Mouse (Mus musculus) forebrain, embryonic 13.5 days (tissue): ENCODE data around the gene Vdr. TPM values are rescaled to one million over a fixed set of nuclear protein-coding genes. Genes with fewer than 3 reads are reported as not detected.

Source experiments
- ATAC-seq: fragments of 200-750 bp; cut with Nextera tagmentation; 2 replicates; pipeline ENCODE4 v1.8.0; 2017
- H3K27ac ChIP-seq: fragments of 300-500 bp; sonication (generic); 2 replicates; pipeline ENCODE4 v1.5.1; 2015; ENCODE audit warnings: inconsistent platforms, mild to moderate bottlenecking, moderate library complexity
- H3K27me3 ChIP-seq: fragments of 300-500 bp; sonication (generic); 2 replicates; pipeline ENCODE4 v1.6.1; 2015; ENCODE audit warnings: mild to moderate bottlenecking, inconsistent platforms
- H3K36me3 ChIP-seq: fragments of 300-500 bp; sonication (generic); 2 replicates; pipeline ENCODE4 v1.6.1; 2015; ENCODE audit warnings: mild to moderate bottlenecking, inconsistent platforms; ENCODE audit not compliant: poor library complexity, severe bottlenecking
- H3K4me1 ChIP-seq: fragments of 300-500 bp; sonication (generic); 2 replicates; pipeline ENCODE4 v1.6.1; 2015; ENCODE audit warnings: inconsistent platforms
- H3K4me2 ChIP-seq: fragments of 300-500 bp; sonication (generic); 2 replicates; pipeline ENCODE4 v1.6.1; 2015; ENCODE audit warnings: inconsistent platforms, mild to moderate bottlenecking, moderate library complexity
- H3K4me3 ChIP-seq: fragments of 300-500 bp; sonication (generic); 2 replicates; pipeline ENCODE4 v1.5.1; 2015; ENCODE audit warnings: mild to moderate bottlenecking, inconsistent platforms
- H3K9ac ChIP-seq: fragments of 300-500 bp; sonication (generic); 2 replicates; pipeline ENCODE4 v1.6.1; 2015; ENCODE audit warnings: mild to moderate bottlenecking, inconsistent platforms
- H3K9me3 ChIP-seq: fragments of 300-500 bp; sonication (generic); replicated peaks from 2 replicates; pipeline ENCODE4 v1.6.1; 2016; ENCODE audit warnings: inconsistent platforms
- WGBS: fragments of 180-500 bp; shearing (Covaris S2); methylation state at CpG from one replicate; pipeline ENCODE4 v1.1.7; 2015; 5-methylcytosine and 5-hydroxymethylcytosine counted together
- polyA plus RNA-seq: library from polyadenylated mRNA; unstranded; fragments of >200 nt; fragmentation: Nextera tagmentation; extraction: Ambion mirVana; gene quantifications from 2 replicates; pipeline ENCODE4 v1.2.1, GENCODE M21; 2015

Vdr gene
- polyA plus RNA-seq, 1 experiment from 2014 or later: not detected

- Histone ChIP-seq H3K27ac (peak overlapping the region; percentile 57), H3K9me3 (no peaks in the 10 kb centered on the region), H3K4me1 (peaks cover 28% of the 10 kb centered on the region), H3K9ac (peak overlapping the region; percentile 54; the same call in 1 of the 2 replicates), H3K36me3 (peaks cover 45% of the 10 kb centered on the region), H3K27me3 (no peaks in the 10 kb centered on the region), H3K4me2 (no peak overlapping the region), H3K4me3 (no peak overlapping the region)
- 72% methylated on average over 6 of the region's 6 CpGs for WGBS
- ATAC-seq: peak; percentile 74
These were observed 98.3 kb downstream of the Vdr start for GRCm38 (mm10) chr15:97812126-97812525.

DNA sequence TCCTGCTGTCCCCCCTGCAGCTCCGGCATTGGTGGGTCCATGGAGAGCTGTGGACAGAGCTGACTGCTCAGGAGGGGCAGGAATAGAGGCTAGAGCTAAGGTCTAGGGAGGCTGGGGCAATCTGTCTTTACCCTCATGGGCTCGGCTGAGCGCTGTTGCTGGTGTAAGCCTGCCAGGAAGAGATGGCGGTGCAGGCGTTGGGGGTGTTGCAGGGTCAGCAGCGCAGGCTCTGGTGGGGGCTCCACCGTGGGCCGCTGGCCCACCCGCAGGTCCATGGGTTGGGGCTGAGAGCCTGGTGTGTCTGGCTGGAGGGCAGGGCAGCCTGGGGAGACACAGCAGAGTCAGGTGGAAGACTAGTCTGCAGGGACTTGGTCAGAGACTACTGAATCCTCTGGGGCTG is 99.1 kb downstream of the Vdr start:
- 87% methylated on average over 9 of the region's 9 CpGs for WGBS
- Histone ChIP-seq H3K4me3 (no peak overlapping the region), H3K36me3 (peaks cover 52% of the 10 kb centered on the region), H3K4me2 (no peak overlapping the region), H3K9ac (no peak overlapping the region), H3K27ac (peak overlapping the region; percentile 57), H3K4me1 (peaks cover 28% of the 10 kb centered on the region), H3K9me3 (no peaks in the 10 kb centered on the region), H3K27me3 (no peaks in the 10 kb centered on the region)
- no peak for ATAC-seq

GRCm38 (mm10) chr15:97810399-97810798 is 100.0 kb downstream of the Vdr start:
- peaks cover 55% of the 10 kb centered on the region for H3K36me3 ChIP-seq
- H3K27me3 ChIP-seq: no peaks in the 10 kb centered on the region
- H3K4me2 ChIP-seq: no peak overlapping the region
- WGBS: 91% methylated on average over 5 of the region's 5 CpGs
- no peaks in the 10 kb centered on the region for H3K9me3 ChIP-seq
- no peak overlapping the region for H3K9ac ChIP-seq
- H3K4me1 ChIP-seq: peaks cover 28% of the 10 kb centered on the region
- no peak overlapping the region for H3K27ac ChIP-seq
- no peak for ATAC-seq
- no peak overlapping the region for H3K4me3 ChIP-seq

DNA sequence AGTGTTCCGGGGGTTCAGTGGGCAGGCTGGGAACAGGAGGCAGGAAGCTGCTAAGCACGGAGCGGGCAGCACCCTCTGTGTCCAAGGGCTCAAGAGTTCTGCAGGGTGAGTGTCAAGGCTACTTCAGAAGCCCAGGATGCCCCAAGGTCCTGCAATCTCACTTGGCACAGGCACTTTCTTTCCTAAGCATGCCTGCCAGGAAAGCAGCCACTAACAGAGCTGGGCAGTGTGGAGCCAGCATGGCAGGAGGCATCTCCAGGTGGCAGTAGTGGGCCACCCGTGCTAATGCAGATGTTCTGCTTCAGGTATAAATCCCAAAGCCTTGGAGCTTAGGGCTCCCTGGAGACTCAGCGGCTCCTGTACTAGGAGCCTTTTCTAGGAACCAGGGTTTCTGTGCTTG is 100.5 kb downstream of the Vdr start:
- H3K27me3 ChIP-seq: no peaks in the 10 kb centered on the region
- H3K27ac ChIP-seq: no peak overlapping the region
- no peaks in the 10 kb centered on the region for H3K9me3 ChIP-seq
- 86% methylated on average over 5 of the region's 5 CpGs for WGBS
- H3K36me3 ChIP-seq: peaks cover 60% of the 10 kb centered on the region
- H3K4me3 ChIP-seq: no peak overlapping the region
- H3K4me1 ChIP-seq: peaks cover 28% of the 10 kb centered on the region
- no peak for ATAC-seq
- H3K9ac ChIP-seq: no peak overlapping the region
- no peak overlapping the region for H3K4me2 ChIP-seq

GRCm38 (mm10) chr15:97809206-97809605 is 101.2 kb downstream of the Vdr start:
- no peak overlapping the region for H3K4me2 ChIP-seq
- WGBS: 89% methylated on average over 14 of the region's 14 CpGs

GRCm38 (mm10) chr15:97808532-97808931 is 101.9 kb downstream of the Vdr start:
- Histone ChIP-seq H3K27me3 (no peaks in the 10 kb centered on the region), H3K27ac (no peak overlapping the region), H3K9me3 (no peaks in the 10 kb centered on the region), H3K9ac (no peak overlapping the region), H3K4me3 (no peak overlapping the region), H3K36me3 (peaks cover 64% of the 10 kb centered on the region), H3K4me1 (peaks cover 17% of the 10 kb centered on the region), H3K4me2 (no peak overlapping the region)
- ATAC-seq: no peak
- WGBS: 92% methylated on average over 14 of the region's 14 CpGs

More at GRCm38 (mm10) chr15:97809206-97809605, 101.2 kb downstream of the Vdr start:
- no peak overlapping the region for H3K27ac ChIP-seq
- peaks cover 64% of the 10 kb centered on the region for H3K36me3 ChIP-seq
- no peak for ATAC-seq
- no peak overlapping the region for H3K4me3 ChIP-seq
- H3K27me3 ChIP-seq: no peaks in the 10 kb centered on the region
- H3K9ac ChIP-seq: no peak overlapping the region
- H3K9me3 ChIP-seq: no peaks in the 10 kb centered on the region
- peaks cover 24% of the 10 kb centered on the region for H3K4me1 ChIP-seq

DNA sequence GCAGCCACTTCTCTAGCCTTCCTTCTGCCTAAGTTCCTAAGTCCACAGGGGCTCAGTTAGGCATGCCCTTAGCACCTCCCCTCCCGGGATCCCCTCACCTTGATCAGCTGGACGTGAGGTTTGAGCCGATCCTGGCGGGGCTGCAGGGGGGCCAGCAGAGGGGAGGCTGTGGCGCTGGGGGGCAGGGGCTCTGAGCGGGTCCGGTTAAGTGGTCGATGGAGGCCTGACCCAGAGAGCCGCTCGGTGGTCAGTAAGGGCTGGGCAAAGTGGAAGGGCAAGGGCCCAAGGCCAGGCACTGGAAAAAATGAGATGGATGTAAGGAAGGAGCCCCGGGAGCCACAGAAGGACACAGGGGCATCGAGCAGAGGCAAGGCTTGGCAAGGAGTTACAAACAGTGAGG is 102.6 kb downstream of the Vdr start:
- WGBS: 73% methylated on average over 12 of the region's 12 CpGs
- Histone ChIP-seq H3K9me3 (no peaks in the 10 kb centered on the region), H3K27me3 (no peaks in the 10 kb centered on the region), H3K9ac (no peak overlapping the region), H3K4me3 (no peak overlapping the region), H3K4me2 (no peak overlapping the region), H3K36me3 (peaks cover 64% of the 10 kb centered on the region), H3K4me1 (peaks cover 12% of the 10 kb centered on the region), H3K27ac (no peak overlapping the region)
- ATAC-seq: no peak

Other genes with a start within 250 kb of the Vdr start
- 30.1 and 32.7 TPM in 2 replicates for gene Rpap3, start 204.8 kb downstream of the Vdr start, polyA plus RNA-seq
- 0.25 and 0.26 TPM in 2 replicates for gene Endou, start 179.3 kb downstream of the Vdr start, polyA plus RNA-seq
- gene Rapgef3, start 142.7 kb downstream of the Vdr start, polyA plus RNA-seq: 6.7 and 7.8 TPM in 2 replicates
- 44.1 and 45.2 TPM in 2 replicates for gene Slc48a1, start 132.1 kb downstream of the Vdr start, polyA plus RNA-seq
- gene Hdac7, start 66.1 kb downstream of the Vdr start, polyA plus RNA-seq: 20.3 and 23.3 TPM in 2 replicates
- 46.9 and 56.2 TPM in 2 replicates for gene Tmem106c, start 53.6 kb upstream of the Vdr start, polyA plus RNA-seq
- gene Col2a1, start 94.1 kb upstream of the Vdr start, polyA plus RNA-seq: 31.8 and 39.6 TPM in 2 replicates
- 57.7 and 67.5 TPM in 2 replicates for gene Pfkm, start 182.0 kb upstream of the Vdr start, polyA plus RNA-seq
- gene Senp1, start 183.1 kb upstream of the Vdr start, polyA plus RNA-seq: 26.7 and 30.7 TPM in 2 replicates